Mouse (Mus musculus): ENCODE results near the gene L1cam.

L1cam gene

DNA sequence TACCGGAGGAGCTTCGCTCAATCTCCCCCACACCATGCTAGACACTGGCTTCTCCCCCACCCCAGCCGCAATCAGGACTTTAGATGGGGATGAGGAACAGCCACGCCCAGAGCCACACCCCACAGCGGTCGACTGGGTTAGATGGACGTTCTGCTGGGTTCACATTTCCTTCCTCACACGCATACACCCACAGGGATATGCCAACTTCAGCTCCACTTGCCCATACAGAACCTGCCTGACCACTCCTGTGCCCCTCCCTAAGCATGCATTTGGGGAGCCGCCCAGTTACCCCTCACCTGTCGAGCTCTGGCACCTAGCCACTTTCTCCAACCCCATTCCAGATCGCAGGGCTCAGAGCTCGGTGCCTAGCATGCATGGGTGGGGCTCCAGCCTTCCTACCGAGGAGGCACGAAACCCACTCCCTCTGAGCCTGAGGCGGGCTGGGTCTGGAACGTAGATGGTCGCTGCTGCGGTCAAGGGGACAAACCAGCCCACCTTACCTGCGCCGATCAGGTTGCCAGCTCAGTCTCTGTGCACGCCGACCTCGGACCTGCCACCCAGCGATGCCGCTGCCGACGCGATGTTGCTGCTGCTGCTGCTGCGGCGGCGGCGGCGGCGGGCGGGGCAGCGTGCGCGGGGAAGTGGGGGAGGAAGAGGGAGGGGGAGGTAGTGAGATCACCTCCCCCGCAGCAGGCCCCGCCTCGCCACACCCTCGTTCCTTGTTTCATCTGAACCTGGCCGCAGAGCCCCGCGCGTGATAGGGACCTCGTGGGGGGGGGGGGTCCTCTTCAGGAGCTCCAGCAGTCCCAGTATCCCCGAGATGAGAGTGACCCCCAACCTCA is 15.5 kb downstream of the L1cam start:
- peak; percentile 79 for DNase-seq (ENCODE audit: low read depth, low spot score)

DNA sequence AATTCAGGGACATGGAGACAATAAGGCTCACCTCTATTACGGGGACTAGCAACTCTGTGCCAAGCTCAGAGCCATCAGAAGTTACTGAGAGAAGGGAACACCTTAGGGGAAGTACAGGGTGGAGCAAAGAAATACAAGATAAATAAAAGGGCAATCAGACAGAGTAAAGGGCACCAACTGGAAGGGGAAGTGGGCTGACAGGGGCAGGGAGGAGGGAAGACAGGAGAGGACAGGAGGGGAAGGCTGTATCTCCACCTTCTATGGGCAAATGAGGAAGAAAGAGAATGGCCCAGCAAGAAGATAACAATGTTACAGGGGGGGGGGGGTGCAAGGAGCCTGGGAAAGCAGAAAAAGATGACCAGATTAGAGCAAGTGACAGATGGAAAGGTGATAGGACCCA is 18.9 kb downstream of the L1cam start:
- DNase-seq (ENCODE audit: low read depth, low spot score): no peak

DNA sequence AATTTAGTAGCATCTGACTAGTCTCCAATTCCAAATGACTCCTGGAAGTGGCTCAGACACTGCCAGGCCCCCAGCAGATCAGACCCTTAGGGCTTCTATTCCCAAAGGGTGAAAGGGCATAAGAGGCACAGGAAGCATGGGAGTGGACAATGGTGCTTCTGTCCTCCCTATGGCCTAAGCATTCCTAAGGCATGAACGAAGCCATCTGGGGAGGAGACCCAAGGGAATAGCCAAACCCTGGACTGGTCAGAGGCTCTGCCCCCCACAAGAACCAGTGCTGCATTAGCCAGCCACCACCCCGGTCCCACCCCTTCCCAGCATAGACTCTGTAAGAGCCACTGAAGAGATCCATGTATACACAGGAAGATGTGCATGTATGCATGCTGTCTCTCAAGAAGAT is 20.0 kb downstream of the L1cam start:
- DNase-seq (ENCODE audit: low read depth, low spot score): no peak

DNA sequence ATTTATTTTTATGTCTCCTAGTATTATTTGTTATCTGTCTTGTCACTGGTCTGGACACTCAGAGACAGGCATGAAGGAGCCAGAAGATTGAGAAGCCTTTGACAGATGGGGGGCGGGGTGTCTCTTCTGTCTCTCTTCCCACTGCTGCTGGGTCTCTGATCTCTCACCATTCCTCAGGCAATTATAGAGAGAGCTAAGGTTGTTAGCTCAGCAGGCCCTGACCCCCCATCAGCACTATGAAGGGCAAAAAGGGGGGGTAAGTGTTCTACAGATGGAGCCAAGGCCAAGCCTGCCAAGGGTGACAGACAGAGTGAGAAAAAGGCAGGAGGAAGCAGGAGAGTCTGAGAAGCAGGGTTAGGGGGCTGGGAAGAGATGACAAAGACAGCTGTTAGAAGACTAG is 23.9 kb downstream of the L1cam start:
- no peak for DNase-seq (ENCODE audit: low read depth, low spot score)

DNA sequence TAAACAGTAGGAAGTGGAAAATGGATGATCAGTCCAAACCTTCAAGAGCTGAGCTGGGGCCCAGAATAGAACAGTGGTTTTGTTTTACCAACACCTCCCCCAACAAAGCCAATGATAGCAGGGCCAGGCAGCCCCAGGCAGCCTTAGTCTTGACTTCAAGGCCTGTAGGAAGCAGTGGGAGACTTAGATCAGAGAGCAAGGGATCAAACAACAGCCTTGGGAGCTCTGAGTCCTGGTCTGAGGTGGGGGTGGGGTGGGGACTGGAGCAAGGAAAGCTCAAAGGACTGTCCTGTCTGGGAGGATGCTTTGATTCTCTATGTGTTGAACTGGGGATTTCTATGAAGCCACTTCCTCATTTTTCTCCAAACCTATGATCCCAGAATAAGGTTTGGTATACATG is 24.4 kb downstream of the L1cam start:
- no peak for DNase-seq (ENCODE audit: low read depth, low spot score)

DNA sequence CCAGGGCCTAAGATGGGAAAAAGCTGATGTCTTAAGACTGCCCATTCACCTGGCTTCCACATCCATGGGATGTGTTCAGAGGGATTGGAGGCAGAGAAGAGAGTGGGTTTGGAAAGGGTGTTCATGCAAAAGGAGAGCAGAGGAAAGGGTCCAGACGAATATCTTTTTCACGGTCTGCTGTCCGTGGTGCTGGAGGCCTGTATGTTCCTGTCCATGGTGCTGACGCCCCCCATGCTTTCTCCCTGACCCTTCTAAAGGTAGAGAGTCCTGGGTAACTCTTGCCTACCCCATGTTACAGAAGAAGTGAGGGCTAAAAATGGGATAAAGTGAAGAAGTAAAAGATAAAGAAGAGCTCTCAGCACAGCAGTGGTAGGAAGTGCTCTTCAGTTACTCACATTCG is 26.6 kb downstream of the L1cam start:
- DNase-seq (ENCODE audit: low read depth, low spot score): no peak

DNA sequence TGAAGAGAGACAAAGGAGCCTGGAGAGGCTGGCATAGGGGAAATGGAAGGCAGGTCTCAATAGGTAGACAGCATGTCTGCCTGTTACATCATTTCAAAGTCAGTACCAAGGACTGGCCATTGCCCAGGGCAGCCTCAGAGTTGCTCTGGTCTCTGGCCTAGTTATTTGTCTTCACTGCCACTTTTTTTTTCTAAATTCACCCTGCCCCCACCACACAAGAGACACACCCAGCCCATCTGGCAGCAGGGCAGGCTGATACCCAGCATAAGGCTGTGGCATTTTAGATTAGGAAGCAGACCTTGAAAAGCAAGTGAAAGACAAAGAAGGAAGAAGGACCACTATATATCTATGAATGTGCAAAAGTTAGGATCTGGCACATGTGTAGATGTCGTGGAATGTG is 28.1 kb downstream of the L1cam start:
- DNase-seq (ENCODE audit: low read depth, low spot score): no peak

DNA sequence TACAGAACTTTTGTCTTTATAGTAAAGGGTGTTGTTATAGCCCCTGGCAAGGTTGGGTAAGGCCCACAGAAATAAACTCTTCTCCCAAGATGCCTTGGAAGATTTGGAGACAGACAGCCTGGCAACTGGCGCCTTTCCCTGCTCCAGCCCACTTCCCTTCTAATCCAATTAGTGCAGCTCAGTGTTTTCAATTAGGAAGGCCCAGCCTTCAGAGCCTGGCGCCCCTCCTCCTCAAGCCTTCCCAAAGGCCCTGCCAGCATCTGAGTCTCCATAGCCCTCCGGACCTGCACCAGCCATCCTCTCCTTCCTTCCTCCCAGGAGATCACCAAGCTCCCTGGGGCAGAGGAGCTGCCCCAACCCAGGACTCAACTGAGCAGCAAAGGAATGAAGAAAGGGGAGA is 28.6 kb downstream of the L1cam start:
- no peak for DNase-seq (ENCODE audit: low read depth, low spot score)

DNA sequence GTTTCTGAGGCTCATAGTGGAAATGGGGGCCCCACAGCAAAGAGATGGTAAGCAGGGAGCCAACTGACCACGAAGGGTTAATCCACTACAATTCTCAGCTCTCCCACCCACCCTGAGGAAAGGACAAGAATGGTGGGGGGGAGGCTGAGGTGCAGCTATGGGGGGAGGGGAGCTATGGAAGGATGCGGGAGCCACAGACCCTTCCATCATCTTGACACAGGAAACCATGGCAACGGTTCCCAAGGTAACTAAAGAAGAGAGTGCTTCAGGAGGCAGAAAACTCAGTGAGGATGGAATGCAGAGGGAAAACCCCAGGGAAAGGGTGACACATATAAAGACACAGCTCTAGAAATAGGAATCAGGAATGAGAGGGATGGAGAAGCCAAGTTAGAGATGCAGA is 31.2 kb downstream of the L1cam start:
- DNase-seq (ENCODE audit: low read depth, low spot score): no peak

DNA sequence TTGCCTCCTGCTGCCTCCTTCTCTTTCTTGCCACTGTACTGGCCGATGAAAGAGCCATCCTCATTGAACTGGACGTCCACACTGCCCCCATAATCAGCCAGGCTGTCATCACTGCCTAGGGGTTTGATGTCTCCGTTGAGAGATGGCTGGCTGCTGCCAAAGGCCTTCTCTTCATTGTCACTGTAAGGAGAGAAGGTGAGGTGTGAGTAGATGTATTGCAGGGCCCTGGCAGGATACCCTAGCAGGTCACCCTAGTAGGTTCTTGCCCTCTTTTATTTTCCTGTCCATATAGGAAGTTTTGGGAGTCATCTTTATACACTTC is 40.9 kb downstream of the L1cam start:
- DNase-seq (ENCODE audit: low read depth, low spot score): no peak

DNA sequence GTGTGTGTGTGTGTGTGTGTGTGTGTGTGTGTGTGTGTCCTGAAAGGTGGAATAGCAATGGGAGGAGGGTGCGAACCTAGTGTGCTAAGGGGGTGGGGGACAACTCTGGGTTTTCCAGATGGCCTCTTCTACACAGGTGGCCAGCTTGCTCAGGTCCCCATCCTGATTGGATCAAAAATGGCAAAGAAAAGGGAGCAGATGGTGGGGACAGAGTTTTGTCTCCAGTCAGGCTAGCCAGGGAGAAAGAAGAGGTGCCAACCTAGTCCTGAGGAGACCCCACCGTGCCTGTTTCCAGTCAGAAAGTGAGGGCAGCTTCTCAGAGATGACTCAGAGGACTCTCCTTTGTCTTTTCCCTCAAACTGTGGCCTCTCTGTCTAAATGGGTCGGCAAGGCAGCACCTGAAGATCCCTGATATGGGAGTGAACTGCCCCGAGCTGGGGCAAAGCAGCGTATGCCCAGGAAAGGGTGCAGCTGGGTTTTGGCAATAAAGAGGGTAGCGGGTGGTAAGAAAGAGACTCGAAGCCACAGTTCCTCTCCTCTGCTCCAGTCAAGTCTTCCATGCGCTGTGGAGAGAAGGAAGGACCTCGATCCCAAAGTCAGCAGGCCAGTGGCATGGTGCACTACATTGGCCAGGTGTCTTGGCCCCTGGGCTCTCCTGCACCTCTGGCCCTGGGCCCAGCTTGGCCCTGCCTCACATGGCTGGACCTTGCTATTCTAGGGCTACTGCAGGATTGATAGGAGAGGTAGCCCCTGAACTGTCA is 41.4 kb downstream of the L1cam start:
- DNase-seq (ENCODE audit: low read depth, low spot score): no peak

DNA sequence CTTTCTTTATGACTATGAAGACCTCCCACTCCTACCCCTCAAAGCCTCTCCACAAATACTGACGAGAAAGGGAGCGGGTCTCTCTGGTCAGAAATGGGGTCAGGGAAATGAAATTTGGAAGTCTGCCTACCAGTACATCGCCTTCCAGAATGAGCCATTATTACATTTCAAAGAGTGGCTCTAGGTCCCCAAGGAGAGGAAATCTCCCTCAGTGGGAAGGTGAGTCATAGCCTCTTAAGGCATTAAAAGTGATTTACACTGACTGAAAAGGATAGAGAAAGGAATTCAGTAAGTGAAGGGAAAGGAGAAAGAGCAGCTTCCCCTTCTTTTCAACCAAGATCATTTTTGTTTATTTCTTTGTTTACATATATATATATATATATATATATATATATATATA is 59.2 kb downstream of the L1cam start:
- DNase-seq (ENCODE audit: low read depth, low spot score): no peak

DNA sequence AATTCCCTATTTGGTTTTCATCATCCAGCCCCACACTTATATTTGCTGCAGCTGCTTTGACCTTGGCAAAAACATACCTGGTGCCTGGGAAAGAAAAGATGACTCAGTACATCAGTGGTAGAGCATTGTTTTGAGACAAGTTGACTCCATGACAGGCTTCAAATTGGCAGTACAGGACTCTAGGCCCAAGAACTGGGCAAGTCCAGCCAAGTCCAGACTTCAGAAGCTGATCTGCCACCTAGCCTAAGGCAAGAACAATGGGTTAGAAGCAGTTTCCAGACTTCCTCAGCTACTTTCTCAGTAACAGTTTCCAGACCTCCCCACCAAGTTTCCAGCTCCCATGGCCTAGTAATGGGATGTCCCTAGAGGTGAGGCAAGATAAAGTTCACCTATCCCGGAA is 60.2 kb downstream of the L1cam start:
- no peak for DNase-seq (ENCODE audit: low read depth, low spot score)

DNA sequence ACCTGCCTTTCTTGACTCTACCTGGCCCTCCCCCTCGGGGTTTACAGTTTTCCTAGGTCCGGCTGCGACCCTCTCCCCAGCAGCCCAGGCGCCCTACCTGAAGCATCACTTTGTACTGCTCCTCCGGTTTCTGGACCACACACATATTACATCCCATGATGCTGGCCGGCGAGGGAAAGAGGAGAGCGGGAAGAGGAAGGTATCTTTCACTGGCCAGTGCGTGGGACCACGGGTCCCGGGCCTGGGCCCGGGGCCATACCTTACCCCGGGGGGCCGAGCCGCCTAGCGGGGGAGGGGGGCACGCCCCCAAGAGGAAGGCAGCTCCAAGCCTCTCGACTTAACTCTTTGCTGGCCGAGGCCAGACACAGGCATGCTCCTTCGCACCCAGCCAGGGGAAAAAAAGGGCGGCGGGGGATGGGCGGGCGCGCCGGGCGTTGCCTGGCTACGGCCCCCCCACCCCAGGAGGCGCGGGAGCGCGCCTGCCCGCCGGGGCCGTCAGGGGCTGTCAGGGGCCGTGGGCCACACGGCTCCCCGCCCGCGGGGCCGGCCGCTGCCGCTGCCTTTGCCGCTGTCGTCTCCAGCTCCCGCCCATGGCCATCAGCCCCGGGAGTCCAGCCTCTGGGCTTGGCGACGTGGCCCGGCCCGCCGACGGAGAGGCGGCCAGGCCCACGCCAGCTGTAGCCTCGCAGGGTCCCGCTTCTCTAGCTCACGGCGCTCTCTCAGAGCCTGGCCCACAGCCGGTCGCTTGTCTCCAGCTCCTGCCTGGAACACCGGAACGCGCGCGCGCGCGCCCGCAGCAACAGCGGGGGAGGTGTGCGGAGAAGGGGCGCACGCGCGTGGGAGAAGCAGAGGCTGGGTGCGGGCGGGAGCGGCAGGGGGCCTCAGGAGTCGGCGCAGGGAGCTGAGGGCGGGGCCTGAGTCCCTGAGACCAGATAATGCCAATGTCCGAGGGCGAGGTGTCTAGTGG is 71.4 kb downstream of the L1cam start, which contains the start of gene Pdzd4:
Gene Pdzd4 (minus strand): TSS at position 785 of the 967 bp plus-strand sequence.
- peak; percentile 44 for DNase-seq (ENCODE audit: low read depth, low spot score)

DNA sequence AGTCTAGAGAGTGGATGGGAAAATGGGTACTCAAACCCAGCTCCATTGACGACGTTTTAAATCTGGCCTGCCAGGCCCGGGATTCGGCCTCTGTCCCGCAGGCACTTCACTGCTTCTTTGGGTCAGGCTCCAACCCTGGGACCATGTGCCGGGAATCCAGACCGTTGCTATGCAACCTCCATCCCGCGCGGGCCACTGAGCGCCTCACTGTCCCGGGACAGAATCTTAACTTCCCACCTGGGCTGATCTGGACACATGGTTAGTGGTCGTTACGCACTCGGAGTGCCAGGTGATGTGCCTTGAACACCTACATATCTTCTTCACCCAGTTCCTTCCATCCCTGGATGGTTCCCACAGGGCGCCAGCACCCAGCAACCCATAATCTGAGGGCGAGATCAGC is 72.2 kb downstream of the L1cam start:
- DNase-seq (ENCODE audit: low read depth, low spot score): no peak

DNA sequence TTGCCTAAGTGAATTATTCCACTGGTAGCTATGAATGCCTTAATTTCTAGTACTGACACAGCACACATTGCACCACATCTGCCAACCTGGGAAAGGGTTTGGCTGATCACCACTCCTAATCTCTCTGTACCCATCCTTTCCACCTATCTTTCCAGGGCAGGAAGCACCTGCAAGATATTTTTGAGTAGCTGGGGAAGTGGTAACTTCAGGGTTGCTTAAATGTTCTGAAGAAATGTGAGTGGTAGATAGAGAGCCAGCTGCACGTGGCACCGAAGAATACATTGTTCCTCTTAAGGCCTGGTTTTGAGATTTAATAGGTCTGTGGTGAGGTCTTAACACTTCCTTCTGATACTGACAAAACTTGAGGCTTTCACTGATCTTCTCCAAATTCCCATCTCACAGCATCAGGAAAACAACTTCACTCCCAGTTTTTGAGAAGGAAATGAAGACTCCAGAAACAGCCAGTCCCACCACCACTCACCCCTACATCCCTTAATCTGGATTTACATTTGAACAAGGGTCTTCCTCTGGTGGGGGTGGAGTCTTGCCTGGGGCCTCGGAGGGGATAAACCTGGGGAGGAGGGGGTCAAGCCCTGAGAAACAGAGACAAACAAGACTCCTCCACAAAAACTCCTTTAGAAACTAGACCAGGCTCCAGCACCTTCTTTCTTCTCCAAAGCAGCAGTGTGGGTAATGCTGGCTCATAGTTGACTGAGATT is 79.2 kb downstream of the L1cam start:
- no peak for DNase-seq (ENCODE audit: low read depth, low spot score)

DNA sequence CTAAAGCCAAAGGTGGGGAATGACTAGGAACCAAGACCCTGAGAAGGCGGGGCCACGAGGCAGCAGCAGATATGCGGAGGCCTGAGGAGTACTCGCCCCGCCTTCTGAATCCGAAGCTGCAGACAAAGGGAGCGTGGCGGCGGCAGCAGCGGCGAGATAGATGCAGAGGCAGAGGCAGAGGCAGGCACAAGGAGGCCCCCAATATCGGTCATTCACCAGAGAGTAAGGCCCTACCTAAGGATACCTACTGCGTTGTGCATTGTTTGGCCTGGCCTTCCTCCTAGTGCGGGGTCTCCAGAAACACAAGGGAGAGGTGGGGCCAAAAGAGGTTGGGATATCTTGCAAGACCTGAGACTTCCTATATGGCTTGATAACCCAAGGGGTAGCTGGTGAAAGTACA is 80.8 kb downstream of the L1cam start:
- no peak for DNase-seq (ENCODE audit: low read depth, low spot score)

DNA sequence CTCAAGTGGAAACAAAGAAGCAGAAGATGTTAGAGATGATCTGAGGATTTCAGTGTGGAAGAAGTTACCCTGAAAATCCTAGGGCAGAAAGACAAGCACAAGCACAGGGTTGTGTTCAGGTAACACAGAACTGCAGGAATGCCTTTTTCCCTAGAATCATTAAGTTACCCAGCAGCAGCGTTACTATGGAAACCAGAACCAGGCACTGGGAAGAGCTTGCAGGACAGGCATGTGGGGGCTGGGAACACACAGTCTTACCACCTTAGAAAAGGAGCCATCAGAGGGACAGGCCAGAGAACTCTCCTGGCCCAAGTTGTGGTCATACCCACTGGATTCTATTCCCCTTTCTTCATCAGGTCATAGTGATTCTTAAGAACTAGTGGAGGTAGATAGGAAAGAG is 90.1 kb downstream of the L1cam start:
- no peak for DNase-seq (ENCODE audit: low read depth, low spot score)
